Mouse (Mus musculus): ENCODE measurements around the gene Rin2.

DNA sequence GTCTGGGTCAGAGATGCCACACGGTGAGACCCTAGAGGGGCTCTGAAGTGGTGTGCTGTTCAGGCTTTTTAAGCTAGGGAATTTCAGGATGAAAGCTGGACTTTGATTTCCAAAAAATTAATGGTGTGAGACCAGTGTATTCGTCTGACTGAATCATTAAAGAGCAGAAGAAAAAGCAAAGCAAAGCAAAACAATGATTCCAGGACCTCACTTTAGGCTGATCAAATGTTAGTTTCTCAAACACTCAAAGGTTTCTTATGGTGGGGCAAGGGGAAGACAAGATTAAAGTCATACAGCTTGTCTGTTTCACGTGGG lies 111.6 kb downstream of the Rin2 start:
- no peak for TF ChIP-seq TCF12 (IDR thresholded peaks at IDR 0.05; ENCODE audit: insufficient read depth, poor library complexity, severe bottlenecking)
- no peak for TF ChIP-seq POLR2A (IDR thresholded peaks at IDR 0.05; ENCODE audit: insufficient read length, low read depth)
- TF ChIP-seq E2F4 (IDR thresholded peaks at IDR 0.05; ENCODE audit: insufficient read depth) = no peak
- no peak for TF ChIP-seq MYOG (IDR thresholded peaks at IDR 0.05; ENCODE audit: control insufficient read depth in 1 of 3, insufficient read depth in 1 of 3, insufficient read length in 2 of 3, low read depth in 2 of 3)
- no peak for TF ChIP-seq USF1 (IDR thresholded peaks at IDR 0.05; ENCODE audit: low read depth)
- no peak for TF ChIP-seq MYOD1 (IDR thresholded peaks at IDR 0.05; ENCODE audit: control insufficient read depth in 1 of 3, insufficient read length in 2 of 3, low read depth in 2 of 3)
- TF ChIP-seq POLR2AphosphoS2 (IDR thresholded peaks at IDR 0.05; ENCODE audit: insufficient read length, low read depth) = no peak
- no peak for TF ChIP-seq MAX (IDR thresholded peaks at IDR 0.05; ENCODE audit: low read depth)
- no peak for TF ChIP-seq CEBPB (IDR thresholded peaks at IDR 0.05; ENCODE audit: insufficient read depth, poor library complexity, severe bottlenecking)
